Mouse (Mus musculus) layer of hippocampus, adult 2 months (tissue): ENCODE measurements at regions not wholly inside any gene's neighbourhood (a gene's known extent, or its start where the extent isn't known, plus 50 kb on each side); places are given as distances from the start of the nearest gene placed in this dataset.
"Not testable (repeated sequence)": the region's sequence is repeated elsewhere in the genome, so short reads cannot be mapped to it uniquely, and the experiment has no call there.

Source experiments
- DNase-seq, 2 experiments: peaks; one replicate each; pipeline ENCODE4 v3.0.0; 2022; ENCODE audit warnings: low spot score in 2 of 2
- H3K27ac ChIP-seq: fragments of 200-600 bp; 2 replicates; pipeline ENCODE4 v1.8.1; 2022
- H3K4me3 ChIP-seq: fragments of 200-600 bp; 2 replicates; pipeline ENCODE4 v1.8.1; 2022; ENCODE audit warnings: mild to moderate bottlenecking
- CTCF ChIP-seq: fragments of 200-600 bp; conservative IDR thresholded peaks from 2 replicates; pipeline ENCODE4 v1.8.1; 2022; ENCODE audit warnings: antibody characterized with exemption, mild to moderate bottlenecking, moderate library complexity

DNA sequence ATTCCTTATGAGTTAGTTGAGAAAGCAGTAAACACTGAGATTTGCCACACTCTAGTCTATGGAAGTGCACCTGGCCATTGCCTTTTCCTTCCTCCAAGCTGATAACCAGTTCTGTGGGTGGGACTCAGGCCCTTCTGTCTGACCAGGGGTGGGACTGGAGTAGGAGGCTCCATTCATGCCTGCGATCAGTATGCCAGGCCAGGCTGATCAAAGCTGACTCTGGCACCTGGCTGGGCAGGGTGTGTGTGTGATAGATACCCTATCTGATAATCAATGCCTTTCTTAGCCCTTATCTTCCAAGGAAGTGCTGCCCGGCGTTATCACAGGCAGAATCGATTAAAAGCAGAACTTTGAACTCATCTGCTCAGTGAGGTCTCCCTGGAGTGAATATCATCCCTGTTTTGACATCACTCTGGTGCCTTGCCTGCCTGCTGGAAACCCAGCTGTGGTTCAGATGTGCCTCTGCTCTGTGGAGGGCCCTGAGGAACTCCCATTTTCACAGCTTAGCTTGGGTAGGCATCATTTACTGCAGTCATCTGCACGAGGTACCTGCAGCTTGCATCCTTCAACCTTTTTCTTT is 396.0 kb upstream of the Klhl29 start:
- no peak for DNase-seq
- Histone ChIP-seq H3K27ac (no peak overlapping the region), H3K4me3 (no peak overlapping the region)
- no peak for TF ChIP-seq CTCF

- Histone ChIP-seq H3K4me3 (no peak overlapping the region), H3K27ac (no peak overlapping the region)
- no peak for DNase-seq
- no peak for TF ChIP-seq CTCF
Measured at GRCm38 (mm10) chr12:5770531-5770930, 395.0 kb upstream of the Klhl29 start.

DNA sequence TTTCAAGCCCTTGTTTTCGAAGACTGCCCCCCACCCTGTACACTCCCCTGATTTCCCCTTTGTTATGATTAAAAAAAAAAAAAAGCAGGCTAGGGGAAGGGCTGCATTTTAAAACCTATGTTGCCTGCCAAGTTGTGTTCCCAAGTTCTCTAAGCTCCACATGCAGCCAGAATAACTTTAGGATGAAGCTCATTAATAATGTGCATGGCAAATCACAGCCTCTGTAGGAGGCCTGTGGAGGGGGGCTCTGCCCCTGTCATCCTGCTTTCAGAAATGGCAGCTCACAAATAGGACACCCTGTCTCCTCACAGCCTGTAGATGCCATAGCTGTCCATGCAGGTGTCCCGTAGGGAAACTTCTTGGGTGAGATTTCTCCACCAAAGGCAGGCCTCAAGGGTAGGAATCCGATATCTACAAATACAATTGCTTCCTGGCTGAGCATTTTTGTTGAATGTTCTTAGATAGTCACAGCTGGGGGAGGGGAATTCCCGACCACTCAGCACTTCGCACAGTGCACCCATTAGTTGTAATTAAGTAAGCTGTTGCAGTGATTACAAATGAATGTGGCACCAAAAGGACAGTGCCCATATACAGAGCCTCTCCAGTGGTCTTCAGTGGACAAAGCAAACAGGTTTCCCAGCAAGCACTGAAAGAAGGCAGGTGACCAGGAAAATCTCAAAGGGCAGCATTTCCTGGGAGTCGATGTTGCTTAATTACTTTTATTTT is 389.1 kb upstream of the Klhl29 start:
- no peak for TF ChIP-seq CTCF
- H3K4me3 ChIP-seq: no peak overlapping the region
- no peak overlapping the region for H3K27ac ChIP-seq
- no peak for DNase-seq

GRCm38 (mm10) chr12:5764026-5764425 is 388.5 kb upstream of the Klhl29 start:
- no peak for TF ChIP-seq CTCF
- H3K27ac ChIP-seq: no peak overlapping the region
- no peak for DNase-seq
- no peak overlapping the region for H3K4me3 ChIP-seq

DNA sequence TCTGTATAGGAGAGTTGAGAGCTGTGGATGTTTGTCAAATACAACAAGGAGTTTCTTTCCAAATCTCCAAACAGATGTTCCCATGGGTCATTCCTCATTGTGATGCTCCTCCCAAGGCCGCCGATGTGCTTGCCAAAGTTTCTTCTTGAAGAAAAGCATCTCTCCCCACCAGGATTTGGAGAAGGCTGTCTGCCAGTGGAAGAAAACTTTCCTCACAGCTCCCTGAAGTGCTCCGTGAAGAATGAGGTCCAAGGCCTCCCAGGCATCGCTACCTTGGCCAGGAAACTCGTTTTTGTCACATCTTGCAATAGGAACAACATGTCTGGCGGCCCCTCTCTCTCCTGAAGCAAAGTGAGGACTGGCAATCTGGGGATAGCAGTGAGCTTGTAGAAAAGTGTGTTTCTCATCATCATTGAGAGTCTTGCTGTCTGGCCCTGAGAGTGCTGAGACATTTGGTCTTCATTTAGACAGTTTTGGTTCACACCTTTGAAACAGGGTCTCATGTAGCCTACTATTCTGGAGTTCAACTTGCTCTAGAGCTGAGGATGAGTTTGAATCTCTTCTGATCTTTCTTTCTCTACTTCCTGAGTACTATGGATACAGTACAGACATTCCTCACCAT is 386.9 kb upstream of the Klhl29 start:
- no peak for TF ChIP-seq CTCF
- no peak overlapping the region for H3K27ac ChIP-seq
- no peak overlapping the region for H3K4me3 ChIP-seq
- DNase-seq: no peak

DNA sequence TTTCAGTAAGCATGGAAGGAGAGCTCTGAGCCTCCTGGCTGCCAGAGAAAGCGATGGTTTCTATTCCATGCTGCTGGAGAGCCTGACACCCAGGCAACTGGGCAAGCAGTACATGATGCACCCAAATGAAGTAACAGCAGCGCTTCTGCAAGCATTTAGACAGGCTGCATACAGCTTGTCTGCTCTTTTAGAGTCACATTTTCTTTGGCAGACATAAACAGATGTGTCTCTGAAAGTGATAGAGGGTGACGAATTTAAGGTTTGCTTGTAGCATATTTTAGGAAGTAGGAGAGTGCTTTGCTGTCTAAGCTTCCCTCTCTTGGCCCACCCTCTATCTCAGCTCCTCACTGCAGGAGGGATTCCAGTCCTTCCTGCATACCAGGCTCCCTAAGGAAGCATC is 384.0 kb upstream of the Klhl29 start:
- H3K27ac ChIP-seq: no peak overlapping the region
- no peak for TF ChIP-seq CTCF
- no peak overlapping the region for H3K4me3 ChIP-seq
- no peak for DNase-seq

DNA sequence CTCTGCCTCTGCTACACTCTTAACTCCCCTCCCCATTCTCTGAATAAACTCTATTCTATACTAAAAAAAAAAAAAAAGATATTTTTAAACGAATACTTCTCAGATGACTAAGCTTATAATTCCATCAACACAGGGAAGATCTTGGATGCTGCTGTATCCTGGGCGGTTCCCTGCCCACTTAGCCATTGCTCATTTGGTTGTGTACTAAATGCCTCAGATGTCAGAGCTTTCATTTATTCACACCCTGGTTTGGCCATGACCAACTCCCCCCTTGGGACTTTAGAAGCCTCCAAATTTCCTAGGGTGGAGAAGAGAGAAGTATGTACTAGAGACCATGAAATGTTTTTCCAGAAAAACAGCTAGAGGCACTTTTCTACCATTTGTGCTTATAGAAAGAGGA is 382.3 kb upstream of the Klhl29 start:
- Histone ChIP-seq H3K27ac (no peak overlapping the region), H3K4me3 (no peak overlapping the region)
- no peak for TF ChIP-seq CTCF
- no peak for DNase-seq

- no peak for DNase-seq
- Histone ChIP-seq H3K27ac (no peak overlapping the region), H3K4me3 (no peak overlapping the region)
- TF ChIP-seq CTCF: no peak
Measured at GRCm38 (mm10) chr12:5757361-5757760, 381.9 kb upstream of the Klhl29 start.

GRCm38 (mm10) chr12:5753831-5754230 is 378.3 kb upstream of the Klhl29 start:
- Histone ChIP-seq H3K27ac (no peak overlapping the region), H3K4me3 (no peak overlapping the region)
- TF ChIP-seq CTCF: no peak
- no peak for DNase-seq

DNA sequence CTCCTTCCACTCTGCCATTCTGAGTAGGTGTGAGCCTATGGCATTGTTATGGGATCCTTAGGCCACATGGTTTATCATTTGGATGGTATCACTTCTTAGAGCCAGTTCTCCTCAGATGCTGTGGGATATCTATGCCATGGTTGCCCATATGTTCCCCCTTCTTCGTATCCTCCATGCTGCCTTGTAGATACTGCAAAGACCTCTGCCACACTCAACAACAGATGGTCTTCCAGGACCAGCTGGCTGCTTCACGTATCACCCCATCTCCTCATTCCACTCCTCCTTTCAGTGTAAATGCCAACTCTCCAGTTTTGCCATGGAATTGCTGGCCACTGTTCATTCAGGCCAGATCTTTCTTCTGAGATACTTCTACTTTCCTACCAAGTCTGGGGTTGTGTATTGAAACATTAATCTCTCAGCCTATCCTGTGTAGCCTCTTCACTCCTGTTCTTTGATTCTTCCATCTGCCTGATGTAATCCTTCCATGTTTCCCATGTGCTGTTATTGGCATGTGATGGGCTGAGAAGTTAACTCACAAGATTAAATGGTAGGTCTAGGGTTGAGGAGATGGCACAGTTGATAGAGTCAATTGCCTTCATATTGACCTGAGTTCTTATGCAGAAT is 368.7 kb upstream of the Klhl29 start:
- no peak for DNase-seq
- no peak for TF ChIP-seq CTCF
- no peak overlapping the region for H3K4me3 ChIP-seq
- no peak overlapping the region for H3K27ac ChIP-seq

DNA sequence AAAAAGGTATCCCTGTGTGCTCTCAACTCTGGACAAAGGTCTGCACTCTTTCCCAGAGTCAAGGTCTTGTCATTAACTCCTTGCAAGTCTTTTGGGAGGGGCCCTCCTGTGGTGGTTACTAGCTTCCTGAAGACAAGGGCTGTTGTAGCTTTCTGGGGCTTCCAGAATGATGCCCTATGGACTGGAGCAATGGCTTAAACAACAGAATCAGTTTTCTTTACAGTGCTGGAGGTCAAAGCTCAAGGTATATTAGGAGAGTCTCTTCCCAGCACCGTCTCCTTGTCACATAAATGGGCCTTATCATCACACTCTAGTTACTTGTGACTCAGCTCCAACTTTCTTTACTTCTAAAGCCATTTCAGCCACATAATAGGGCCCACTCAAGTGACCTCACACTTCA is 360.6 kb upstream of the Klhl29 start:
- Histone ChIP-seq H3K4me3 (no peak overlapping the region), H3K27ac (no peak overlapping the region)
- no peak for TF ChIP-seq CTCF
- no peak for DNase-seq

DNA sequence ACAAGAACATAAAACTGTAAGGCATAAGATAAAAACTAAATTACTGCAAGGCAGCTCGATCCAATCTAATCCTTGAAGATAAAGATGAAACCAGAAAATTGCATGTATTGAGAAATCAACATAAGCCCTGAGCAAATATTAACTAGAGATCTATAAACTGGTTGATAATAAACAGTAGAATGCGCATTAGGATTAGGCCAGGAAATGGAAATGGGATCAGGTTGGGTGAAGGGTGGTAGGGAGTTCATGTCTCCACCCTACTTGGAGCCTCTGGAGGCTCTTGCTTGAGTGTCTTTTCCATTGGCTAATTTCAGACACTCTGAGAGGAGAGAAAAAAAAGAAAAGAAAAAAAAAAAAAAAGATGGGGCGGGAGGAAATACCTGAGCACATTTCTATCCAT is 359.4 kb upstream of the Klhl29 start:
- Histone ChIP-seq H3K27ac (no peak overlapping the region), H3K4me3 (no peak overlapping the region)
- no peak for TF ChIP-seq CTCF
- DNase-seq: no peak

DNA sequence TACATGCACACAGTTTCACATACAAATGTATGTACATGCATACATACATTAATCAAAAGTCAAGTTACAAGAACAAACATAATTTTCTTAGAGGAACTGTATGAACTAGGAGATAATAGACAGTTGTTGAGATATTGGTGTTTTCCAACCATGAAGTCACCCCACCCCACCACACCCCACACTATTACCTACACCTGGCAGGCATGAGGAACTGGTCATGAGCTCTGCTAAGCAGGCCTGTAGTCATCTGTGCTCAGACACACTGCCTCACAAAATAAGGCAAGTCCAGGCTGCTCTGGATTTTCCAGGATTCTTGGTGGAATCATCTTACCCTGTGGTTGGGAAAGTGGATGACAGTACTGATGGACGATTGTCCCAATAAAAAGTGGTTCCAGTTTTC is 347.6 kb upstream of the Klhl29 start:
- no peak overlapping the region for H3K27ac ChIP-seq
- H3K4me3 ChIP-seq: no peak overlapping the region
- no peak for DNase-seq
- TF ChIP-seq CTCF: no peak

- not testable (repeated sequence) for H3K4me3 ChIP-seq, H3K27ac ChIP-seq, DNase-seq
Measured at GRCm38 (mm10) chr12:5717527-5717926, 342.0 kb upstream of the Klhl29 start.
